Mouse (Mus musculus) adrenal gland, postnatal 10 days (tissue): ENCODE results near the gene Pafah1b3. TPM values are rescaled to one million over a fixed set of nuclear protein-coding genes. Genes with fewer than 3 reads are reported as not detected.
A peak's percentile ranks its signal among the peaks of the same experiment; 100 is the strongest.
"Not testable (repeated sequence)": the region's sequence is repeated elsewhere in the genome, so short reads cannot be mapped to it uniquely, and the experiment has no call there.

Source experiments
- DNase-seq: peaks from one replicate; pipeline ENCODE4 v3.0.0; 2021; ENCODE audit warnings: mixed read lengths
- long read RNA-seq, 2 experiments: library from polyadenylated mRNA; stranded (forward); transcript quantifications; one replicate each; pipeline ENCODE4 v2.0.0; 2021
- total RNA-seq, 2 experiments: library from RNA; stranded (reverse); gene quantifications; 2 replicates each; pipeline ENCODE4 v1.2.3; 2021

Gene Pafah1b3
- 10 to 100 TPM; 38.1 to 39.7 TPM for total RNA-seq
- long read RNA-seq, experiment 1, transcript Pafah1b3-201 (6 exons, 901 nt), result major isoform, 19 of 30 reads
- long read RNA-seq, experiment 1, transcript Pafah1b3-204 (5 exons, 859 nt), result minor isoform, 5 of 30 reads
- long read RNA-seq, experiment 1, partial matches to known transcripts, result 2 of 30 reads
- long read RNA-seq, experiment 1, other reads (novel, unspliced or antisense), result 4 of 30 reads
- long read RNA-seq, experiment 2, transcript Pafah1b3-204 (5 exons, 859 nt), result minor isoform, 9 of 24 reads
- long read RNA-seq, experiment 2, transcript Pafah1b3-201 (6 exons, 901 nt), result major isoform, 13 of 24 reads
- long read RNA-seq, experiment 2, partial matches to known transcripts, result 0 of 24 reads
- long read RNA-seq, experiment 2, other reads (novel, unspliced or antisense), result 2 of 24 reads

DNA sequence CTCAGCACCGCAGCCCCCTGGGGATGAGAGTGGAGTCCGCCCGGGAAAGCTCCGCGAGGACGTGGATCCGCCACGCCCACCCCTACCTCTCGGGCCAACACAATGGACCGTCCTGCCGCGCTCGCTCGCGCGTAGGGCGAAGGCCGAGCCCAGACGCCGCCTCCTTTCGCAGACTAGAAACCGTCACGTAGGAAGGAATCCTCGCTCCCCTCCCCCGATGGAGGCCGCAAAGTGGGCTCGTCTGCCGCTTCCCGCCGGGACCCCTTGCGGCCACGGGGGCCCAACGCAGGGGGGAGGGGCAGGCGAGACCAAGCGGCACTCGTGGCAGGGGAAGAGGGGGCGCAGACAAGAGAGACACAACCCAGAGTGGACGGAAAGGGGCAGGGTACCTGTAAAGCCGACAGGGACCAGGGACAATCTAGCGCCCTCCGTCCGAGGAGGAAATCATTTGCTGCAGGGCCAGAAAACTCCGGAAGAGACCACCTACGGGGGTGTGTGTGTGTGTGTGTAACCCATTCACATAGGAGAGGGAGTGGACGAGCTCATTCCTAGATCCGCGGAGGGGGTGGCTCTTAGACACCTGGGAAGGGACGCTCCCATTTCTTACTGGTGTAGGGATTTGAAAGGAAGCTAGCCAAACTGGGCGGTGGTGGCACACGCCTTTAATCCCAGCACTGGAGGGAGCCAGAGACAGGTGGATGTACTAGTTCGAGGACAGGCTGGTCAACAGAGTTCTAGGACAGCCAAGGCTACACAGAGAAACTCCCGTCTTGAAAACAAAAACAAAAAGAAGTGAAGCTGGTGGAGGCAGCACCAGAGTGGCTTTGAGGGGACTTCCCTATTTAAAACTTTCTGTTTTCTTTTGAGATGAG is at the start of gene Pafah1b3:
Gene Pafah1b3 (minus strand): TSS at position 533 of the 872 bp plus-strand sequence.
- peak; percentile 83 for DNase-seq

DNA sequence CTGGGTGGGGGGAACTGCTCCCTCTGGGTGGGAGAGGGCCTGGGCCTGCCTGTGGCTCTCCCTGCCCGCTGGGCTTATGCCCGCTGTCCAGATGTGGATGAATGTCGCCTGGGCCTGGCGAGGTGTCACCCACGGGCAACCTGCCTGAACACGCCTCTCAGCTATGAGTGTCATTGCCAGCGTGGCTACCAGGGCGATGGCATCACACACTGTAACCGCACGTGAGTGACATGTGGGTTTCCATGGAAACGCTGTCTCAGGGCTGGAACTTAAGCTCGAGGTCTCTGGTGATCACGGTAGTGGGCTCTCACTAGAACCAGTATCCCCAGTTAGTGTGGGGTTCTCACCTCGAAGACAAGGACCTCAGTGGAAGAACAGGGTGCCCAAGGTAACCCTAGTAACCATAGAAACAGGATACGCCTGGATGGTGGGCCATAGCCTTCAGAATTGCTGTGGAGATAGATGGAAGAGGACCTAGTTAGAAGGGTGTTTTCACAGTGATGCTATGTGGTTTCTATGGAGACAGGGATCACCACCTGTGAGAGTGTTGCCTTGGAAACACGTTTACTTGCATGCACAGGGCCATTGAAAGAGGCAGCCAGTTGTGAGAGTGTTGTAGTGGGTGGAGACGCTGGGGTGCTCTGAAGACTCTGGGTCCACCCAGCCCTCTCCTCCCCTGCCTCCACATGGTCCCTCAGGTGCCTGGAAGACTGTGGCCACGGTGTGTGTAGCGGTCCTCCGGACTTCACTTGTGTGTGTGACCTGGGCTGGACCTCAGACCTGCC is 43.4 kb upstream of the Pafah1b3 start:
- DNase-seq, result no peak

DNA sequence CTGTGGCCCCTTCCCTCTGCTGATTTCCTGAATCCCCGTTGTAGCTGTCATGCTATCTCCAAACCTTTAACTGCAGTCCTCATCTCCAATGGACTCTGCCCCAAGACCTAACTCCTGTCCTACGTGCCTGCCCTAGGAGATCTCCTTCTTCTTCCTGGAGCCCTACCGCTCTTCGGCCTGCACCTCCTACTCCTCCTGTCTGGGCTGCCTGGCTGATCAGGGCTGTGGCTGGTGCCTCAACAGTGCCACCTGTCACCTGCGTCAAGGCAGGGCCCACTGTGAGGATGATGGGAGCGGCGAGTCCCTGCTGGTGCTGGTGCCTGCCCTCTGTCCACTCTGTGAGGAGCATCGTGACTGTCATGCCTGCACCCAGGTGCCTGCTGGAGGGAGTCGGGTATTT is 41.5 kb upstream of the Pafah1b3 start:
- no peak for DNase-seq

DNA sequence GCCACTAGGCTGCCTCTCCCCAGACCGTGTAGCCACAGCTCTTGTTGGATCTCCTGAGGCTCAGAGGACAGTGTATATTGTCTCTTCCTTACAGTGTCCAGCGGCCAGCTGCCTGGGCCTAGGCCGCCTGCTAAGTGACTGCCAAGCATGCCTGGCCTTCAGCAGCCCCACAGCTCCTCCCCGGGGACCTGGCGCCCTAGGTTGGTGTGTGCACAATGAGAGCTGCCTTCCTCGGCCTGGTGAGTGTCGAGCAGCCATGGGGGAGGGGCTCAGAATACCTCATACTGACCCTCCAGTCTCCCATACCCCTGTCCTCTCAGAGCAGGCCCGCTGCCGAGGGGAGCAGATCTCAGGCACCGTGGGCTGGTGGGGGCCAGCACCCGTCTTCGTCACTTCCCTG is 36.7 kb upstream of the Pafah1b3 start:
- peak; percentile 54 for DNase-seq

DNA sequence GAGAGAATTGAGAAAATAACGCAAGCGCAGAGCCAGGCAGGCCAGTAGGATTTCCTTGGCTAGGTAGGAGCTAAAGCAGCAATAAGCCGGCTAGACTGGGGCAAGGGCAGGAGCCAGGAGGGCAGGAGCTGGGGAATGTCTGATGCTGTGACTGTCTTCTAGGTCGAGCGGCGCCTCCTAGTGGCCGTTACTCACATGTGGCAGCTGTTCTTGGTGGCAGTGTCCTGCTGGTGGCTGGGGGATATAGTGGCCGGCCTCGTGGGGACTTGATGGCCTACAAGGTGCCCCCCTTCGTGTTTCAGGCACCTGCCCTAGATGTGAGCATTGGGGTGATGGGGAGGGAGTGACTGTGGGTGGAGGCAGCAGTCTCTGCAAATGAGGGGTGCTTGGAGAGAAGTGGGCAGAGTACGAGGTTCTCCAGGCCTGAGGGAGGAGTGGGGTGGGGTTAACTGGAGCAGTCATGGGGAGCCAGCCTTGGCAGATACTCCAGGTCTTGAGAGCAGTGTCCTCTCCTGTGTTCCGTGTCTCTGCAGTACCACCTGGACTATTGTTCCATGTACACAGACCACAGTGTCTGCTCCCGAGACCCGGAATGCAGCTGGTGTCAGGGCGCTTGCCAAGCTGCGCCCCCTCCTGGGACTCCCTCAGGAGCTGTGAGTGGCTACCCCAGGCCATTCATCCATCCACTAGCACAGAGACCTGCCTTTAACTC is 36.0 kb upstream of the Pafah1b3 start:
- peak; percentile 81 for DNase-seq

DNA sequence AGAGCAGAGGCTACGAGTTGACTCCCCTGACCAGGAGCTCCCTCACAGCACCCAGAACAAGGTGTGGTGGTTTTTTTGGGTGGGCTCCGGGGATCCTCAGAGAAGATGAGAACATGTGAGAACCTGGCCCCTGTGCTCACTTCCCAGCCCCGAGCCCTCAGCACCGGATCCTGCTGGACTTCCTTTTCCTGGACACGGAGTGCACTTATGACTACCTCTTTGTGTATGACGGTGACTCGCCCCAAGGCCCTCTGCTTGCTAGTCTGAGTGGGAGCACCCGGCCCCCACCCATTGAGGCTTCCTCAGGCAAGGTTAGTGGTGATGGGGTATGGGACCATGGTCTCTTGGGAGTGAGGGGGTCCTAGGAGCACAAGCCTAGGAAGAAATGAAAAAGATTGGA is 28.4 kb upstream of the Pafah1b3 start:
- DNase-seq, result no peak

DNA sequence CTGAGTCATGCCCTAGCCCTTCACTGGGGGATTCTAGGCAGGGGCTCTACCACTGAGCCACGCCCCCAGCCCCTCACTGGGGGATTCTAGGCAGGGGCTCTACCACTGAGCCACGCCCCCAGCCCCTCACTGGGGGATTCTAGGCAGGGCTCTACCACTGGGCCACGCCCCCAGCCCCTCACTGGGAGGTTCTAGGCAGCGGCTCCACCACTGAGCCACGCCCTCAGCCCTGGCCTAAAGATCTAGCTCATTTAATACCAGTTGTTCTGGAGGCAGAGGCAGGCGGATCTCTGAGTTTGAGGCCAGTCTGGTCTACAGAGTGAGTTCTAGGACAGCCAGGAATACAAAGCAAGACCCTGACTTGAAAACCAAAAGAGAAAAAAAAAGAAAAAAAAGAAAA is 27.6 kb upstream of the Pafah1b3 start:
- not testable (repeated sequence) for DNase-seq

DNA sequence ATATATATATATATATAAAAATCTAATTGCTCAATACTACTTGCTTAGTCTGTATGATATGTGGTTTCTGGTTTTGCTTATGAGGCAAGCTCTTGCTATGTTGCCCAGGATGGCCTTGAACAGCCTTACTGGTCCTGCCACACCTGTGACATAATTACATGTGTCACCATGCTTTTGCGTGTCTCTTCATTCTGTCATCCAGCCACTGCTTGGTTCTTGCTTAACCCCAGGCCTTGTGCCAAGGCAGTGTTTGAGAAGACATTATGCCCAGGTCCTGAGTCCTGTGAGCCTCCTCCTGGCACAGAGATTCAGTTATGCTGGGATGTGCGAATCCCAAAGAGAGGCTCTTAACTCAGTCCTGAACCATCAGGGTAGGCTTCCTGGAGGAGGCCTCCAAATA is 25.4 kb upstream of the Pafah1b3 start:
- peak; percentile 66 for DNase-seq

DNA sequence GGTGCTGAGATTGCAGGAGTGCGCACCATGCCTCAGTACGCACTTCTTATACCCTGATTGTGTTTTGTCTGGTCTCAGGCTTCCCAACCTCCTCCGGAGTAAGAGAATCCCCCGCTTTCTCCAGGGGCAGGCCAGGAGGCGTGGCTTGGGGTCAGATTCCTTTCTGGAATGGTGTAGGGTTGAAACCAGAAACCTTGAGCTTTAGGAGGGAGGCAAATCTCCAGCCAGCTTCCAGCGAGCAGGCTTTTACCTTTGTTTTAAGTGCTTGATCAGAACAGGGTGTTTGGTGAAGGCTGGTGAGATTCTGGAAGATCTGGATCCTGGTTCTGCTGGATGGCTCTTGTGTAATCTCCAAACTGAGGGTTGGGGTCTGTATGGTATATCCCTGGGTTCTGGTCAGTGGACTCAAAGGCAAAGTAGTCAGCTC is 24.3 kb upstream of the Pafah1b3 start:
- DNase-seq, result peak; percentile 62

DNA sequence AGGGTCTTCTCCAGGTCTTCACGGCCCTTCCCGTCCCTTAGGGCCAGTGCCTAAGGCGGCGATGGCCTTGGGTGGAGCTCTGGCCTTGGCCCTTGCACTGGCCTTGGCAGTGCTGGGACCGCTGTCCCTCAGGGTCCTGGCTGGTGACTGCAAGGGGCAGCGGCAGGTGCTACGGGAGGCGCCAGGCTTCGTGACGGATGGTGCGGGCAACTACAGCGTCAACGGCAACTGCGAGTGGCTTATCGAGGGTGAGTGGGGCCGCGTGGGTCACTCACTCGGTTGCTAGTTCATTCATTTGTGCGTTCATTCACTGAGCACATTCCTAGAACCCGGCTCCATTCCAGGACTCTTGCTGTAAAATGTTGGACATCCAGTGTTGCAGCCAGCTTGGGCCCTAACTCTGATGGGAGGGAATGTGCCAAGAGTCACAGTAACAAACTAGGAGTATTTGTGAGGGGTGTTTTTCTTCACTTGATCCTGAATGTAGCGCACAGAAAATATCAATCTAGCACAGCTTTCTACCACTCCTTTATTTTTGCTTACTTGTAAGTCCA is 19.7 kb upstream of the Pafah1b3 start:
- peak; percentile 66 for DNase-seq

DNA sequence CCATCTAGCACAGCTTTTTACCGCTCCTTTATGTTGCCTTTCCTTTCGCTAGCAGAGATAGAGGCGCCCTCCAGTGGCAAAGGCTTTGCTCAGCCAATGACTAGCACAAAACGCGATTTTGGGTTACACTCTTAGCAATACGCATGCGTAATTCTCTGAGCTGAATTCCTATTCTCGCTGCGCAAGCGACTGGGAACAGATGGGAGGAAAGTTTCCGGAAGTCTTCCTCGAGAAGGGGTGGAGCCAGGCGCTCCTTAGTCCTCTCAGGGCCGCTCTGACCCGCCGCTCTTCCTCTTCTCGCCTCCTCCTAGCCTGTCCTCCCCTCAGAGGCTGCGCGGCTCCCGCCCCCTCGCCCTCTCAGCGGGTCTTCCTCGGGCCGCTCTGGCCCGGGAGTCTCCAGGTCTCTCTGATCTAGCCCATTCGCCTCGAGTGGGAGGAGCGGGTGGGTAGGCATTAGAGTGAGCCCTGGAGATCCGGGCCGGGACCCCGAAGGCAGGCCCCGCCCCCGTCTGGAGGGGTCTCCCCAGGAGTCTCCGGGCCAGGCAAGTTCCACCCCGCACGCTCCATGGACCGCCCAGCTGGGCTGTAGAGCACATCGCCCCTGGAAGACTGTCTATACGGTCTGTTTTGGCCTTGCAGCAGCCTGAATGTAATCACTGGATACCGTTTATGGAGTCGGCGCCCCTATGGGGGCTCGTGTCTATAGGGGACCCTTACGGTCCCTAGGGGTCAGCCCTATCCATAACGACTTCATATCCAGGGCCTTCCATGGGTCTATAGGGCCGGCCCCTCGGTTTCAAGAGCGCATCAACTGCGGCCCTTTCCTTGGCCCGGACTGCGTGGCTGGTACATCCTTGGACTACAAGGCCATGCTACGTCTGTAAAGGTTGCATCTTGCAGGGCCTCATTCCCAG is 19.0 kb upstream of the Pafah1b3 start, which contains the start of gene Megf8:
Gene Megf8 (plus strand): TSS at position 633 of the 914 bp plus-strand sequence.
- DNase-seq, result peak; percentile 95

DNA sequence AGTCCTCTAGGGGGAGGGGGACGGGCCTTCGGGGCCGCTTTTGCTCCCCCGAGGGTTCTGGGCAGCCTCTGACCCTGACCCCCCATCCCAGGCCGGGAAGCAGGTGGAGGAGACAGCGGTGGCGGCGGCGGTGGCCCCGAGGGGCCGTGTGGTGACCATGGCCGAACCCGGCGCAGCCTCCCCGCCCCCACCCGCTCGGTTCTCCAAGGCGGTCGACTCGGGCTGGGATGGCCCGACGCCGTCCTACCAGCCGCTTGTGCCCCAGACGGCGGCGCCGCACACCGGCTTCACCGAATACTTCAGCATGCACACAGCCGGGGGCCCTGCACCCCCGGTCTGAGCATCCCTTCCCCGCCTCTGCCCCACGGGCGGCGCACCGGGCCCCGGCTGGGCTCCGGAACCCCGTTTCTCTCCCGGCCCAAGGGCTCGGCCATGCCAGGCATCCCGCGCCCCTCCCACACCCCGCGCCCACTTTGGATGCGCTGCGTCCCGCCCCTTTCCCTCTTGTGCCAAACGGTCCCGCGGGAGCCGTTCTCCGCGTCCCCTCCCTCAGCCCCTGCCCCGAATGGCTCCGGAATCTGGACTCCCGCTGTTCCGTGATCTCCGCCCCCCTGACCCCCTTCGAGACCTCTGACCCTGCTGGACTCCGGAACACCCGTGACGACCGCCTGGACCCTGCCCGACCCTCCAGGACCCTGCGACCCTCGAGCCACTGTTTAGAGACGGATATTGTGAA is 17.7 kb upstream of the Pafah1b3 start:
- DNase-seq, result peak; percentile 76

DNA sequence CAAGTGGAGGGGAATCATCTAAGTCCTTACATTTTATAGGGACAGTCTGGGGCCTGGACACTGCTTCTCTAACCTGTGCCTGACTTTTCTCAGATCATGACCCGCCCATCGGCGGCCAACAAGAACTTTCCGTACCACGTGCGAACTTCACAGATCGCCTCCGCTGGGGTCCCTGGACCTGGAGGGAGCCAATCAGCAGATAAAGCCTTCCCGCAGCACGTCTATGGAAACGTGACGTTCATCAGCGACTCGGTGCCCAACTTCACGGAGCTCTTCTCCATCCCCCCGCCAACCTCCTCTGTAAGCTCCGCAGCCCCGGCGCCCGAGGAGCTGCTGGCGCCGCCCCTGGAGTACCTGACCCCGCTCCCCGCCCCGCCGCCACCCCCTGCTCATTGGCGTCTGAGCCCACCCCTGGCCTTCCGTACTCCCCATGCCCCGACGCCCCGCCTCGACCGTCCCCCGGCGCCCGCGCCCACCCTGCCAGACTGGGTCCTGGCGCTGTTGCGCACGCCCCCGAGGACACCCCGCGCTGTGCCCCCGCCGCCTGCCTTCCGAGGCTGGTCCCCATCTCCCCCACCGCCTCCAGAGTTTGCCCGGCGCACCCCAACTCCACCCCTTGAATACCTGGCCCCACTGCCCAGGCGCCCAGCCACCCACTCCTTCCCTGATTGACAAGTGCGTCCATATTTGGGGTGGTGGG is 17.0 kb upstream of the Pafah1b3 start:
- DNase-seq, result no peak

DNA sequence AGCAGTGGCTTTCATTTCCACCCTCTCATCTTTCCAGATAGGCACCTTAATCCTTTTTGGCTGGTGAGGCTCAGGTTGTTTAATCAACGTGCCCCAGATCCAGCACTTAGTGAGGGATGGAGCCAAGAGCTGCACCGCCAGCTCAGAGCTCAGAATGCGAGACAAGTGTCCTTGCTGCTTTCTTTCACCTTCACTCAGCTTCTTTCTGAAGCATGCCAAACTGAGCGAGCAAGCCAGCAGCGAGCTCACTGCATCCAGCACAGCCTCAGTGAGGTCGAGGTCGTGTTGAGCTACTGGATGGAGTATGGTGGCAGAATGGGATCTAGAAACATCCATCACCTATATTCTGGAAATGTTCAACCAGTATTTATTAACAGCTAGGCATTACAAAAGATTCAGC is 15.5 kb upstream of the Pafah1b3 start:
- DNase-seq, result peak; percentile 35

DNA sequence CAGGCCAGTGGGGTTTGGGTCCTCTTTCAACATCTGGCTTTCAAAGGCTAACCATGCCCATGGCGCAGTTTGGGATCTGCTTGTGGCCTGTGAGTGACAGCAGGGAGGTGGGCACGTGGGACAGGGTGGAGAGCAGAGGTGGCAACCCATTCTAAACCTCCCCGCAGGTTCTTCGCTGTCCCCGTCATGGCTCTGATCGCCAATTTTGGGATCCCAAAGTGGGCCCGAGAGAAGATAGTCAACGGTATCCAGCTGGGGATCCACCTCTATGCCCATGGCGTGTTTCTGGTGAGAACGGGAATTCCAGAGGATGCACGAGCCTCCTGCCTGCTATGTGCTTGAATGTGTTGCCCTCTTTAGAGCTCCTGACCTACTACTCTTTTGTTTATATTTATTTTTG is 13.4 kb upstream of the Pafah1b3 start:
- no peak for DNase-seq

DNA sequence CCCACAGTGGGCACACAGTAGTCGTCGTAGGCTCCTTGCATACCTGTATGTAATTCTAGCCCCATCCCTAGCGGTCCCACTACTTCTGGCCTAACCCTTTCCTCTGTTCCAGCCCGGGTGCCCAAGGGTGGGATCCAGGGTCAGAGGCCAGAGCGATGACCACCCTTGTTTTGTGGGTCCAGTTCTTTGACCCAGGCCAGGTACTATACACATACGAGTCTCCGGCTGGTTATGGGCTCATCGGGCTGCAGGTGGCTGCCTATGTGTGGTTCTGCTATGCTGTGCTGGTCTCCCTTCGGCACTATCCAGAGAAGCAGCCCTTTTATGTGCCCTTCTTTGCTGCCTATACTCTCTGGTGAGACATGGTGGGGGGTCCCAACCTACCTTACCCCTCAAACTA is 11.6 kb upstream of the Pafah1b3 start:
- DNase-seq, result no peak

DNA sequence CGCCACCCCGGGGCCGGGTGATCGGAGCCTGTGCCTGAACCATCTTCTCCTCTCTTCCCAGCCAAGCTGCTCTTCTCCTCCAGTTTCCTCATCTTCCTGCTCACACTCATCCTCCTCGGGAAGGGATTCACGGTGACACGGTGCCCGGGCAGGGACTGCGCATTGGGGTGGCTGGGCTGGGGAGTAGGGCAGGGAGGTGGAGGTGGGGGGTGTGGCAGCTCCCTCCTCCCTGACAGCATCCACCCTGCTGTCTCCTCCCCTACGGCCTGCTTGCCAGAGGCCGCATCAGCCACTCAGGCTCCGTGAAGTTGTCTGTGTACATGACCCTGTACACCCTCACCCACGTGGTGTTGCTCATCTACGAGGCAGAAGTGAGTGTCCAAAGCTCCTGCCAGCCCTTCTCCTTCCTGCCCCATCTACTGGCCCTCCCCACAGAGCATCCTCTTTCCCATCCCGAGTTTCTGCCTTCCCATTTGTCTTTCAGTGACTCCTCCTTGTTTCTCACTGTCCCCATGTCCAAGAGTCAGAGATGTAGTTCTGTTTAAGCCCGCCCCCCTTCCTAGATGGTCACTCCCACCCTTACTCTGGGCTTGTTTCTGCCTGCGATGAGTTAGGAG is 11.0 kb upstream of the Pafah1b3 start:
- no peak for DNase-seq

DNA sequence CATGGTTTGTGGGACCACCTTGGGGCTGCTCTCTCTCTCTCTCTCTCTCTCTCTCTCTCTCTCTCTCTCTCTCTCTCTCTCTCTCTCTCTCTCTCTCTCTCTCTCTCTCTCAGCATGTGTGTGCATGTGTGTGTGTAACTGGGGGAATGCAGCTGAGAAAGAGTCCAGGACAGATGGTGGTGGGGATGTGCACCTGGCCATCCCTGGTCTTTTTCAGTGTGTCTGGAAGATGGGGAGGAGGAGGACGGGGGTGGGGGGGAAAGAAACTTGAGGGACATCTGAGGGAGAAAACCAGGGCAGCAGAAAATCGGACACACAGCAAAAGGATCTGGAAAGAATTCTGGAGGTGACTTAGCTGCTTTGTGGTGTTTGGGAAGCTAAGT is 8.8 kb upstream of the Pafah1b3 start:
- DNase-seq, result no peak
